Mouse (Mus musculus) mouse trophoblast stem cell (cell line): ENCODE measurements around the gene Rspry1.

Source experiments
- in situ Hi-C, 2 experiments: fragments of 300-500 bp; cut with MseI, MboI; formaldehyde crosslinking; loops; 2 replicates in 1 of 2; 3 replicates in 1 of 2; pipeline ENCODE4 v1.15.1; 2025

Gene Rspry1

DNA sequence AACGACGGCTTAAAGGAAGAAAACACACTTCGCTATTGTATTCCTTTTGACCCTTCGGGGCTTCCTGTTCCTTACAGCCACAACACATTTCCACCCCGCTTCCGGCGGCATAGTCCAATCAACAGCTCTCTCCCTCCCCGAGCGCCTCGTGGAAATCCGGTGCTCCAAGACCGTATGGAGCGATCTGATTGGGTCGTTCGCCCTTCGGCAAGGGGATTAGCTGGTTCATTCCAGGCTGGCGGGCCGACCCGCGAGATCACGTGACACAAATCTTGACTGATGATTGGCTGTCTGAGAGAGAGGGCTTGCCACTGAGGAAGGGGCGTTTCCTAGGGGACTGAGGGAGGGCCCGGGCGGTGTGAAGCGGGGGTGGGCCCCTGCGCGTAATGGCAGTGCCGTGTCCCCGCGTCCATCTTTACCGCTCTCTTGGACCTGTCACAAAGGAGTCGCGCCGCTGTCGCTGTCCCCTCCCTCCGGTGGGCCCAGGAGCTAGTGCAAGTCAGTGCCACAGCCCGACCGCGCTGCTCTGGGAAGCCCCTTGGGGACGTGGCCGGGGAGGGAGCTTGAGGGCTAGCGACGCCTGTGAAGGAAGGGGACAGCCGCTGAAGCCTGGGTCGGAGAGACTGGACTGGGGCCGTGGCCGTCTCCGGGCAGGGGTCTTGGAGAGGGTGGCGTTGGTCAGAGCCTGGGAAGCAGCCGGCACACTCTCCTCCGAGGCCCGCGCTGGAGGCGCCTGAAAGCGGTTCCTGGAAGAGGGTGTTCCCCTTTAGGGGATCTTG lies at the start of gene Rspry1, which contains the start of gene Fam192a:
TSS of gene Rspry1 (plus strand) at position 331 of the 779 bp plus-strand sequence.
TSS of gene Fam192a (minus strand) at position 391 of the 779 bp plus-strand sequence.
- in situ Hi-C loops = no loop called here

DNA sequence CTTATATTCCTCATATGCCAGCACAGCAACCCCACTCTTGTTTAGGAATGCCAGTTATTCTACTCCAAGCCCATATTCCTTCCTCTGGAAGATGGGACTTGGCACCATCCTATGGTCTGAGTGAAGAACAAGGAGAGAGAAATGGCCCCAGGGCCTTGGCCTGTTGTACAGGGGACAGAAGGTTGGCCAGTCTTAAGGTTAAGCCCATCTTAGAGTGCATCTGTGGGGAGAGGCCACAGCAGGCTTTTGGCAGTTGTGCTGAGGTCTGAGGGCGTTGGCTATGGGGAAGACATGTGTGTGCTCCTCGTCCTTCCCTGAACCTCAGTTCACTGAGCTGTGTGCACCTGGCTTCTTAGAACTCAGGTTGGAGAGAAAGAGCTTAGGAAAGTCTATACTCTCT lies 49.0 kb upstream of the Rspry1 start:
- in situ Hi-C loops = no loop called here

DNA sequence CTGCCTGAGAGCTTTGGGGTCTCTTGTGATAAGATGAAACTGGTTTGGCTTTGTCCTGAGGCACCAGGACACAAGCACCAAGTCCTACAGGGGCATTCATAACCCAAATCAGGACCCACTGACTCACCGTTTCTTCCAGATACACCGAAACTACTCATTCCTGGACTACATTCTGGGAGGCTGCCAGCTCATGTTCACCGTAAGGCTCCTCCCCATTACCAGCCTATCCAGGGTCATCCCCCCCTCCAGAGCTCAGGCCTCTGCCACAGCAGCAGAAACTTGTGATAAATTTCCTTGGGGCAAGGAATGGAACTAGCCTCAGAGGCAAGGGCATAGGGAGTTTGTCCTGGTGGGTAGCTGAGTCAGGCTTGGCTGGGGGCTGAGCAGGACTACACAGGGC lies 44.5 kb upstream of the Rspry1 start:
- in situ Hi-C loops = no loop called here

DNA sequence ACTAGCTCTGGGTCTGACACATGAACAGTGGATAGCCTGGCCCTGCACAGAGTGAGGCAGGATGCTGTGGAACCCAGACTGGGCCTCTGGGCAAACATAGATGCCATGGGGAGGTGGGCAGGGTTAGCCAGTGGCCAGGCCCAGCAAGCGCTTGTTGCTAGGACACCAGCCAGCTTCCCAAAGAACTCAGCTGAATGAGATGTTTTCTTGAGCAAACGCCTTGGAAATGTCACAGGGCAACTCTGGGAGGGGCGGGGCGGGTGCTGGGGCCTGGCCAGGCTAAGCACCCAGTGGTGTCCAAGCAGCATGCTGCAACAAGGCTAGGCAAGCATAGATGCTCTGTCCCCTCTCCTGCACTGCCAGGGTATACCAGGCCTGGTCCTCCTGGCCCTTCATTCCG lies 40.5 kb upstream of the Rspry1 start:
- in situ Hi-C loops = no loop called here

DNA sequence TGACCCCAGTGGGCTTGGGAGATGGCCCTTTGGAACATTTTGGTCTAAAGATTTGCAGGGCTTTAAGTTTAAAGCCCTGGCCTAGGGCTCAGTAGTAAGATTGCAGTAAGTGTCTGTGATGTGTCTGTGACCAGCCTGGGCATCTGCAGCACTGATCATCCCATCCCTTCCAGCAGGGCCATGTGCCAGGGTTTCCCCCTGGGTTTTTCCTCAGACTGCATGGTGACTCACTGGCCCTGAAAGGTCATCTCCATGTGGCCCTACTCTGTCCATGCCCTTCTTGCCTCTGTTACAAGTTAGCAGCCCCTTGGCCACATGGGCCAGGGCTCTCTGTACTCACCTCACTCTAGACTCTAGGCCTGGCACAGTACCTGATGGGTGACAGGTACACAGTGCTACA lies 37.3 kb upstream of the Rspry1 start:
- in situ Hi-C loops = no loop called here

DNA sequence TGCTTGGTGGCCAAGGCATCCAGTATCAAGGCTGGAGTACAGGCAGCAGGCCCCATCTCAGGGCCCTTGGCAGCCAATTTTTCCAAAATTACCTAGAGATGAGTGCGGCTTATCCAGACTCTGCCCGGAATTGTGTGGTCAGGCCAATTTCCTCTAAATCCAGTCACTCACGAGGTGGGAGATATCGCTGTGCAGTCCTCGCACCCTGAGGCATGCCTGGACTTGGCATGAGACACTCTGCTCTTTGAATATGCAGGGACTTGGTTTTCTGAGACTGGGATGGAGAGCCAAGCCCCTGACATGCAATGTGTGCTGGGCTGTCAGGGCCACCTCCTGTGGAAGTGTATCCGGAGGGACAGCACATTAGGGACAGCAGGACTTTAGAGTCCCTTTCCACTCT lies 35.7 kb upstream of the Rspry1 start:
- in situ Hi-C loops = no loop called here

DNA sequence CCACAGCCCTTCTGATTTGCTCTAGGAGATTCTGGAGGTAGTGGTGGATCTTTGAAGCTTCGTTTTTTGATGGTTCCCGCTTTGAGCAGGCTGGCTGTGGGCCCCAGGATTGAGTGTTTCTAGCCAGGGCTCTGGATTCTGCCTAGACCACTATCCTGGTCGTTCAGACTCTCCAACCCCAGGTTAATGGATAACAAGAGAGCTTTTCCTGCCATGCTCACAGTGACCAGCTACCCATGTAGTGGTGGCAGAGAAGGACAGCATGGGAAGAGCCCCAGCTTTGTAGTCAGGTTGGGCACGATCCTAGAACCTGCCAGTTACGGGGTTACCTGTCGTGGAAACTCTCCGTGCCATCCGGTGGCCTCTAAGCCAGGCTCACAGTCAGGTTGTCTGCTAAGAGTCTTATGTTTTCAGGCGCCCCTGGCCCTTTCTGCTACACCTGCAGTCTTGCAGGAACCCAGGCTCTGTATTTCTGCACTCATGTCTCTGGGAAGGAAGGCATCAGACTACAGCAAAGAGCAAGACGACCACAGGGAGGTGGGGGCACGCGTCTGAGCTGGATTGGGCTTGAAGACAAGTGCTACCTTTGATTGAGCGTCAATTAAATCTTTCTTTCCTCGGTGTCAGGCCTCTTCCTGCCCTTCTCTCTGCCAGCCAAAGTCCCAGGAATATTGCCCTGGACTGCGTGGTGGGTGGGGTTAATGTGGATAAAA lies 35.1 kb upstream of the Rspry1 start:
- in situ Hi-C loops = no loop called here

DNA sequence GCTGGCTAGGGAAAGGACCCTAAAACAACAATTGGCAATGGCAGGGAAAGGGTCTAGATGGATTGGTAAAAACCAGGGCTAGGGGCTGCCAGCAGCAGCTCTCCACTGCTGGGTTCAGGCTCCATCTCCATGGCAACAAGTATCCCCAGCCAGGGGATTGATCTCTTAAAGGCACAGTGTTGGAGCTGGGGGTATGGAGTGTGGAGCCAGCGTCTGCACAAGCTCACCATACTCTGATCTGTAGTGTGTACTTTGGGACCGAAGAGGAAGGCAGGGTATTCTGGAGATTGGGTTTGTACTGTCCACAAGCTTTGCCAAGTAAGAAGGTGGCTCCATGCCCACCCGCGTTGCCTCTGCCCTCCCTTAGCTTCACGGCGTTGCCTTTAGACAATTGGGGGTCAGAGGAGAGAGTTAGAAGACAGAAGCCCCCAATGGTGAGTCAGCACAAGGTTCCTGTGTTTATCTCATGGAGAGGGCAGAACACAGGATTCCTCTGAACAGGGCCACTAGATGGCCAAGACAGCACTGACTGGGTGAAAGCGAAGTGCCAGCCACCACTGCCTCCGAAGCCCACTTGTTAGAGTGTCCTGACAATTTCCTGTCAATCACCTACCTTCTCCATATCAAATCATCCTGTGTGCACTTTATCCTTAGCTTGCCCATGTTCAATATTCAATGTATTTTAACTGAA lies 34.4 kb upstream of the Rspry1 start:
- in situ Hi-C loops = no loop called here

DNA sequence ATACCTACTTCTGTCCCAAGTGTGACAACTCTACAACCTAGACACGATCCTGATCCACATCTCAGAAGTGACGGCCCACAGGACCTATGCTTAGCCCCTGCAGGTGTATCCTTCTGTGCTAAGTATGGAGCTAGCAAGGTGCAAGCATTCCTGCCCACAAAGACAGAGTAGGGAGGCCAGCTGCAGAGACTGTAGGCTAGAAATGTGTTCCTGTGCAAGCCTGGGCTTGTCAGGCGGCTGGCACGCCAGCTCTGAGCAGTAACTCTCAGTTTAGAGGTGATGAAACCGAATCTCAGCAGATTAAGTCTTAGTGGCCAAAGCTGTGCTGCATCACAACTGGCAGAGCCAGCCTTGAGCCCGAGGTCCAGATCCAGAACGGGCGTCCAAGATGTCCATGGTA lies 33.6 kb upstream of the Rspry1 start:
- in situ Hi-C loops = no loop called here

DNA sequence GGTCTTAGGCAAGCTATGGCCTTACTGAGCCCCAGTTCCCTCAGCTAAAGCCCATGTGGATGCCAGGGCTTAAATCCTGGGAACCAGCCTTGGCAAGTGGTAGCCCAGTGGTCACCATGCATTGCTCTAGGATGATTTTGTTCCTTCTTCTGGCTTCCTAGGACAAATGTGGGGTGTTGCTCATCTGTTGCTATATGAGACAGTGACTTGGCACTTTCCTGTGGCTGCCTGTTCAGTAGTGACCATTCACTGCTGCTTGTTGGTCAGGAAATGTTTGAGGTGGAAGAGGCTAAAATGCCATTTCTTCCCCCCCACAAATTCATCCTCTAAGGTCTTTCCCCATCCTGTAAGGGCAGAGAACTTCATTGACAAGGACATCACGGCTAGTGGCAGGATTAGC lies 32.3 kb upstream of the Rspry1 start:
- in situ Hi-C loops = no loop called here

DNA sequence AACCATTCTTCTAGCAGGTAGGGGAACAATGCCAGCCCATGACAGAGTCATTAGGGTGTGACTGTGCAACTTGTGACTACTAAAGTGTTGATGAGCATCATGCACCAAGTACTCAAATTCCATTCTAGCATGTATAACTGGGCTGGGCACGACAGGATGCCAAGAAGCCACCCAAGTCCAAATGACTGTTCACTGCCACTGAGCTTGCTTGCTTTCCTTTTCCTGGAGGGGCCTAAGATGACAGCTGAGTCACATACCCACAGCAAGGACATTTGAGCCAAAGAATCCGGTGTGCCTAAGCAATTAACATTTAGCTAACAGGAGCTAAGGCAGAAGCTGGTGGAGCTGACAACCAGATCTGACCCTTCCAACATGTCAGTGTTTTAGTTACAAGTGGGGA lies 29.8 kb upstream of the Rspry1 start:
- in situ Hi-C loops = no loop called here

DNA sequence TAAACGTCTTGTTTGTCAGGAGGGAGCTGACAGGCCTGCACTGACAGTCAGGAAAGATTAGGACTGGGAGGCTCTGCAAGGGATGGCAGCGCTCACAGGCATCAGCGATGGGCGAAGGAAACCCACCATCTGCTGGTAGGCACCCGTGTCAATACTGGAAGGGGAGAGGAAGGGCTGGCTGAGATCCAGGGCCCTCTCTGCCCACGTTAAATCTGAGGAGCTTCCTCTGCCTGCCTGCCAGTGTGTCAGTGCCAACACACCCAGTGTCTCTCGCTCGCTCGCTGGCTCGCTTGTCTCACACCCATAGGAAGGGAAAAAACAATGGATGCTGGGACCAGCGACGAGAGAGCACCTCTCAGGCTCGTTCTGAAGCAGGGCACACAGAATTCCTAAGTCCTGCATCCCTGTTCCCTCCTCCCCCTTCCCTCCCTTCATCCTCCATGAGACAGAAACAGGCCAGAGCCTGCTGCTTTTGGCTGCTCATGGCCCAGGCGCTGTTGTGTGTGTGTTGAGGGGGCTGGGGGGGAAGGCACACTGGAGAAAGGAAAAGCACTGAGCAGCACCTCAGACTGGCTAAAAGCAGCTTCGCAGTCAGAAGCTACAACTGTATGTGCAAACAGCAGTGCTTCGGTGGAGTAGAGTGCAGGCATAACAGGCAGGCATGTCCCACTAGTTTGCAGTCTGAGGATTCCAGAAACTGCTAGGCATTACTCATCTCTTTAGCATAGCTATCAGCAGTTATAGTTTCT lies 27.4 kb upstream of the Rspry1 start:
- in situ Hi-C loops = no loop called here

DNA sequence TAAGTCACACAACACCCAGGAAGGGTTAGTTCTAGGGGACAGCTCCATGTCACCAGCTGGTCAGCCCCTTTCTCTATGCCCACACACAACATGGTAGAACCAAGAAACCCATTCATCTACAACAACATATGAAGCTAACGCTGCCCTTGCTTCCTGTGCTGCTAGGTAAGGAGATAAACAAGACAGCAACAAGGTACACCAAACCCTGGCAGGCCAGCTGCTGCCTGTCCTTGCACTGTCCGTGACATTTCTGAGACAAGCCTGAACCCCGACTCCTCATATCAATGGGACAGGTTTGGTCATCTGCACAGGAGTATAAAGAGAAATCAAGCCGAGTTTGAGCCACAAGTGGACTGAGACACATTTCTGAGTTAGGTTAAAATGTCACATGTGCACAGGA lies 26.6 kb upstream of the Rspry1 start:
- in situ Hi-C loops = no loop called here

DNA sequence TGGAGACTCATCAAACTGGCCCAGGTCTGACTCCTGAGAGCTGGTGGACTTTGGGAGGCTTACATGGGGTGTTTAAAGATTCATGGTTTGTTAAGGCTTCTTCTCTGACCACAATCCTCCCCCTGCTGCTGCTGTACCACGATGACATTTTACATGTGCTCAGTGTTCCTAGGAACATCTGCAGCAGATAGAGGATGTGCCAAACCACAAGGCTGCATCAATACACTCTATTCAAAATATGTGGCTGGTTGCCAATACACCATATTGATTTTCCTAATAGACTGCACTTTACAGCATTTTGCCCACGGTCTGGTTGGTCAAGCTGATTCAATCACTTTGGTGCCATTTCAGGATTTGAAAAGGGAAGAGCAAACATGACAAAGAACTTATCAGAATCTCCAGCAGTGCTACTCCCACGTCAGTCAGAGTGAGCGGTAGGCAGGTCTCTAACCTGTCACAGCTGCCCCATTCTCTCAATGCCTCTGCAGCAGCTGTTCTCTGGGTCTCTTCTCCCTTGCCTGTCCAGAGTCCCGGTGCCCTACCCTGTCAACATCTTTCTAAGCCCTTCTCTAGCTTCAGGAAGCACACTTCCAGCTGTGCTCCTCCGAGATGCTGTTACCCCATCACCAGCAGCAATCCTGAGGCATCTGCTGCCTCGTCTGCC lies 19.8 kb upstream of the Rspry1 start:
- in situ Hi-C loops = no loop called here

DNA sequence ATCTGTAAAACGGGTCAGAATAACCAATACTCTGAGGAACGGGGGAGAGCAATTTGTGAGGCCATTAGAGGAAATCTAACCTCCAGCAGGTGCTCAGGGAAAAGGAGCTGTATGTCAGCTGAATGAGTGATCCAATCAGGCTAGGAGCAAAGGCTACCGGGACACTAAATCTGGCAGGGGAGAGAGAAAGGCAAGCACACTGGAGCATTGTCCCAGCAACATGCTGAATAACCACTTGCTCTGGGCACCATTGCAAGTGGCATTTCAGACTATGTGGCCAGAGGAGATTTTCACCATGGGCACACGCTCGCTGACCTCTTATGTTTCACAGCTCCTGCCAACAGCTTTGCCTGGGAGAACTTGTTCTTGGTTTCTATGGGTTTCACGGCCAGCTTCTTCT lies 19.2 kb upstream of the Rspry1 start:
- in situ Hi-C loops = no loop called here

DNA sequence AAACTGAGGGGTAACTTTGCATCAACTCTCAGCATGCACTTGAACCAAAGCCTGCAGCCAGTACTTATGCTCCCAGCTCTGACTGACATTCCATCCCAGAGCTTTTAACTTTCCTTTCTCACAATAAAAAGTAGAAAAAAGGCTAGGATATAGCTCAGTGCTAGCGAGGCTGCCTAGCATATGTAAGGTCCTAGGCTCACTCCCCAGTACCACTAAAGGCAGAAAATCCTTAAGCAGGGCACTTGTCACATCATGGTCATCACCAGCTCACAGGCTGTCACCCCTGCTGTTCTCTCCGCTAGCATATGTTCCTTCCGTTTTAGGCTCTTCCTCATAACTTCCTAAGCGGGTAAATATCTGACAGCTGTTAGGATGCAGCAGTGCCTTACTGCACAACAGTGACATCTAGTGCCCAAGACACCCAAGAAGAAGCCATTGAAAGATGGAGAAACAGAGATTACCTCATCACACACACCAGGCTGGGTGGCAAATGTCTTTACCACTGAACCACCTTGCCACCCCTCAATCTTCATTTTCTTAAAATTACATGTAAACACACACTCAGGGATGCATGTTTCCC lies 17.4 kb upstream of the Rspry1 start:
- in situ Hi-C loops = no loop called here

DNA sequence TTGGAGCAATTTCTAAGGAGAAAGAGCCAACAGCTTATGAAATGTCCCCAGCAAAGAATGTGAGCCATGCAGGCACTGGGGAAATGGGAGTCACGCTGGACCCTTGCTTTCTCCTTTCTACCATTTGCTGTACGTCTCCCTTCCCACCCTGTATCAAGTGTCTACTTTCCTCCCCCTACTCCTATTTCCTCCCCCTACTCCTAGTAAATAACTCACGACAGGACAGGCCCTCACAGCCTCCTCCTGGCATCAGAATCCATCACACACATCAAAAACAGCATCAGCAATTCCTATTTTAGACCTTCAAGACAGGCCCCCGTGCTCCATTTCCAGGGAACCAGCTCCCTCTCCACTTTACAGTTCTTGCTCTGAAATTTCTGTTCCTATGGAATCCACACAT lies 10.0 kb upstream of the Rspry1 start:
- in situ Hi-C loops = no loop called here

DNA sequence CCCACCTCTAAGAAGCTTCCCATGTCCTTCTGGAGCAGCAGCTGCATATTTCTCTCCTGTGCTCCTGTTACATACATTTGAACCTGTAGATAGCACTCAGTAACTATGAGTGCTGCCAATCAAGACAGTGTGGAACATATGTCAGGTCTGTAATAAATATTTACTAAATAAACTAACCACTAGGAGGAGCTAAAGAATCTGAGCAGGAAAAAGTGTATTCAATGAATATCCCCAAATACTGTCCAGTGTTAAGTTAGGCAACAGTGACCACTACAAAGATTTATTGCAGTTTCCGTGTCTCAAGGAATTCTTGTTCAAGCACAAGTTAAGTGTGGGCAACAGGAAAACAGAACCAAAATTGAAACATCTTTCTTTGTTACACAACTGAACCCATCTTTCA lies 7.5 kb upstream of the Rspry1 start:
- in situ Hi-C loops = no loop called here

DNA sequence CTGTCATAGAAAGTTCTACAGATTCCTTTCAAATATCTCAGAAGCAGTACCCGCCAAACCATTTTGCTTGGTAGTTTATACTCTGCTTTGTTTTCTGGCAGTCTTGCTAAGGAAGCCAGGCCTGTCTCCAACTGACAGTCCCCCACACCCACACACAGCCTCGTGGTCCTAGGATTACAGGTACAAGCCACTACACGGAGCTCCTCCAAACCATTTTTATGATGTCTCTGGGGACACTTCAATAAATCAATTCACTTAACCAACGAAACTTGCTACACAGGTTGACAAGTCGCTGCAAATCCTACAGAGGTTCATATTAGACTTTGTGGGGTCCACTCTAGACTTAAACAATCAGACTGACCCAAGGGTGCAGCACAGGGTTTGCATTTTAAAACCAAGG lies 1.3 kb upstream of the Rspry1 start:
- in situ Hi-C loops = no loop called here

DNA sequence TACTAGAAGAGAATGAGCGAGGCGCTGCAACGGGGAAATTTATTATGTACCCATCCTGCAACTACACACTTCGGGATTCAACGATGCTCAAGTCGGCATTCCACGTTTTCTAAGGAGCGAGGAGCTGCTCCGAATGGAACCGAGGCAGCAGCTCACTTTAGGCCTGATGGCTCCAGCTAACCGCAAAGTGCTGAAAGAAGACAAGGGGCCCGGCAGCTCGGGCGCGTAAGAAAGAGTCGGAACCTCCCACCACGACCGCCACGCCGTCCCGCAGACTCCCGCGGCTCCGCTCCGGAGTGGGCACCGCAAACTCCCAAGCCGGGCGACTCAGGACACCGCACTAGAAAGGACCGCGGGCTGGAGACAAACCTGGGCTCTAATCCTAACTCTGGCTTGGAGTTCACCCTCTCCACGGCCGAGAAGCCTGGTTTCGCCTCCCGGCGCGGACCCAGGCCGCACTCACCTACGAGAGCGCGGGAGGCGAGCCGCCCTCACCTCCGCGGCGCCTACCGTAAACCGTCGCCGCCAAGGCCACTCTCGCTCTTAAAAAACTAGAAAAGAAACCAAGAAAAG lies 617 bp upstream of the Rspry1 start:
- in situ Hi-C loops = no loop called here
